Mouse (Mus musculus) midbrain, embryonic 13.5 days (tissue): ENCODE measurements around the gene Lrrc61. TPM values are rescaled to one million over a fixed set of nuclear protein-coding genes. Genes with fewer than 3 reads are reported as not detected.

Experiments used
- ATAC-seq: fragments of 200-750 bp; cut with Nextera tagmentation; 2 replicates; pipeline ENCODE4 v1.8.0; 2017; ENCODE audit warnings: mild to moderate bottlenecking, moderate TSS enrichment, moderate library complexity
- H3K27ac ChIP-seq: fragments of 300-500 bp; sonication (generic); 2 replicates; pipeline ENCODE4 v1.5.1; 2015; ENCODE audit warnings: inconsistent platforms, mild to moderate bottlenecking, moderate library complexity
- H3K27me3 ChIP-seq: fragments of 300-500 bp; sonication (generic); 2 replicates; pipeline ENCODE4 v1.6.1; 2015; ENCODE audit warnings: mild to moderate bottlenecking, inconsistent platforms
- H3K36me3 ChIP-seq: fragments of 300-500 bp; sonication (generic); 2 replicates; pipeline ENCODE4 v1.6.1; 2015; ENCODE audit warnings: mild to moderate bottlenecking, inconsistent platforms
- H3K4me1 ChIP-seq: fragments of 300-500 bp; sonication (generic); replicated peaks from 2 replicates; pipeline ENCODE4 v1.6.1; 2015; ENCODE audit warnings: inconsistent platforms
- H3K4me2 ChIP-seq: fragments of 300-500 bp; sonication (generic); replicated peaks from 2 replicates; pipeline ENCODE4 v1.6.1; 2015; ENCODE audit warnings: moderate library complexity, mild to moderate bottlenecking, inconsistent platforms
- H3K4me3 ChIP-seq: fragments of 300-500 bp; sonication (generic); replicated peaks from 2 replicates; pipeline ENCODE4 v1.5.1; 2015; ENCODE audit warnings: mild to moderate bottlenecking, inconsistent platforms
- H3K9ac ChIP-seq: fragments of 300-500 bp; sonication (generic); replicated peaks from 2 replicates; pipeline ENCODE4 v1.6.1; 2015; ENCODE audit warnings: mild to moderate bottlenecking, inconsistent platforms
- H3K9me3 ChIP-seq: fragments of 300-500 bp; sonication (generic); 2 replicates; pipeline ENCODE4 v1.6.1; 2016; ENCODE audit warnings: mild to moderate bottlenecking, inconsistent platforms
- WGBS: fragments of 180-500 bp; shearing (Covaris S2); methylation state at CpG from one replicate; pipeline ENCODE4 v1.1.7; 2015; 5-methylcytosine and 5-hydroxymethylcytosine counted together
- polyA plus RNA-seq: library from polyadenylated mRNA; unstranded; fragments of >200 nt; fragmentation: Nextera tagmentation; extraction: Ambion mirVana; gene quantifications from 2 replicates; pipeline ENCODE4 v1.2.1, GENCODE M21; 2015

The Lrrc61 gene
- polyA plus RNA-seq, 1 experiment from 2014 or later, result 20.8 TPM

GRCm38 (mm10) chr6:48553819-48554218, 777 bp upstream of the Lrrc61 start:
- H3K27ac ChIP-seq, result peak overlapping the region; percentile 97
- H3K4me3 ChIP-seq, result peak overlapping the region; percentile 52
- peaks cover 21% of the 10 kb centered on the region for H3K4me1 ChIP-seq
- H3K4me2 ChIP-seq, result peak overlapping the region; percentile 74
- H3K9ac ChIP-seq, result peak overlapping the region; percentile 85
- ATAC-seq, result peak; percentile 48
- peaks cover 14% of the 10 kb centered on the region for H3K36me3 ChIP-seq
- no peaks in the 10 kb centered on the region for H3K27me3 ChIP-seq
- 81% methylated on average over 4 of the region's 4 CpGs for WGBS
- H3K9me3 ChIP-seq, result no peaks in the 10 kb centered on the region

- Histone ChIP-seq H3K9ac (peak overlapping the region; percentile 85), H3K36me3 (peaks cover 25% of the 10 kb centered on the region), H3K4me1 (peaks cover 21% of the 10 kb centered on the region), H3K27ac (peak overlapping the region; percentile 97), H3K27me3 (no peaks in the 10 kb centered on the region), H3K4me2 (peak overlapping the region; percentile 74), H3K9me3 (no peaks in the 10 kb centered on the region), H3K4me3 (peak overlapping the region; percentile 52)
- ATAC-seq, result peak; percentile 84
- WGBS, result 31% methylated on average over 13 of the region's 14 CpGs
Measured at GRCm38 (mm10) chr6:48555104-48555890, 701 bp downstream of the Lrrc61 start.

DNA sequence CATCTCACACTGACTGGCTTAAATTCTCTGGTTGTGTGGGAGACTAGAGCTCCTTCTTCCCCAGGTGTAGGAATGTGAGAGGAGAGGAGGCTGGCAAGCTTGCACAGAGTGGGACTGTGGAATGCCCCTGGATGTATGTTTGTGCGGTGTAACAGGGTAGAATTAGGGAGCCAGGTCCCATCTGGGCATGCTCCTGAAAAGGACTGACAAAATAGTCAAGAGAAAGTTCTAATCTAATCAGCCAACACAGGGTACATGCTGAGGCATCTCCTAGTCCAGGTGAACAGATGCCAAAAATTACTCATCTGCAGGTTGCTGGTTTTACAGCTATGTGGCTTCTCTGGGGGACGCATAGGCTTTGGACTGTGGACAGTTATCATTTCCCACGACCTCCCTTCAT, 1.4 kb downstream of the Lrrc61 start:
- Histone ChIP-seq H3K4me2 (peak overlapping the region; percentile 74), H3K4me1 (peaks cover 21% of the 10 kb centered on the region), H3K4me3 (no peak overlapping the region), H3K9ac (0 out of 2 replicates have a peak overlapping the region, but pooled peaks have one; percentile 85), H3K27ac (no peak overlapping the region), H3K36me3 (peaks cover 29% of the 10 kb centered on the region), H3K27me3 (no peaks in the 10 kb centered on the region), H3K9me3 (no peaks in the 10 kb centered on the region)
- ATAC-seq, result no peak
- WGBS, result 89% methylated on average over 3 of the region's 3 CpGs

DNA sequence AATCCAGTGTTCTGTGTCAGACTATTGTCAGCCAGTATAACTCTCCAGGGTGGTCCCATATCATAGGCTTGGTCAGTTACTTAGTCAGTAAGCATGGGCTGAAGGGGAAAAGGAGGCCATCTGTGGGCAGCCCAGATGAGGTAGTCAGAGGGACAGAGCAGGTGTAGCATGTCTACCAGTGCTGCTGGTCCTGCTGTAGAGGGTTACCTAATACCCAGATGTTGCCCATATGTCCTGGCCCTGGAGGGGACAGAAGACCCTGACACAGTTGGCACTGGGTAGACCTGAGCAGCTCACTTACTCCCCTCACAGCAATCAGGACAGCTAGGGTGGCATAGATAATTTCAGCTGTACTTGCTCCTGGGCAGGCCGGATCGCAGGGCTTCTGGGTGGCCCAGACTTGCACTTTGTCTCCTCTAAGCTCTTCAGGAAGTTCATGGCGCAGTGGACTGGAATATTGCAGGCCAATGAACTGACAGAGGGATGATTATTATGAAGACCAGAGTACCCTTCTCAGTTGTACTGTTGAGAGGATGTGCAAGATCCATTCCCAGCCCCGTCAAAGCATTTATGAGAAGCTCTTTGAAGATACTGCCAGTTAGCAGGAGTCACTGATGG, 11.2 kb downstream of the Lrrc61 start:
- no peak for ATAC-seq
- 91% methylated on average over 4 of the region's 4 CpGs for WGBS
- Histone ChIP-seq H3K27ac (no peak overlapping the region), H3K9ac (no peak overlapping the region), H3K9me3 (no peaks in the 10 kb centered on the region), H3K36me3 (peaks cover 72% of the 10 kb centered on the region), H3K27me3 (no peaks in the 10 kb centered on the region), H3K4me2 (no peak overlapping the region), H3K4me1 (no peaks in the 10 kb centered on the region), H3K4me3 (no peak overlapping the region)

DNA sequence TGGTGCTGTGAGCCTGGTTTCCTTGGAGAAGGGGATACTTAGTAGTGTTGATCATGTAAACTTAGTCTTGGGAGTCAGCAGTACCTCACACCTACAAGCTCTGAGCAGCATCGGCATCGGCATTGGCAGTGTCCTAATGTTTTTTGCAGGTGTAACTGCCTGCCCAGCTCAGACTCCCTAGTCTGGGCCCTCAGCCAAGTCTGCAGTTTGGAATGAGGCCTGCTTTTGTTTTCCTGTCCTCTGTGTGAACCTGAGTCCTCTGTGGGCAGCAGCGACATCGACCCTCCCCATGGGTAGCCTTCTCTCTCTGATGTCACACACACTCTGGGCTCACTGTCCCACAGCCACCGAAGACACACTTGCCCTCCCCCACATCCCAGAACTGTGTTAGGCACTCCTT, 11.7 kb downstream of the Lrrc61 start:
- Histone ChIP-seq H3K9ac (no peak overlapping the region), H3K4me3 (no peak overlapping the region), H3K36me3 (peaks cover 68% of the 10 kb centered on the region), H3K9me3 (no peaks in the 10 kb centered on the region), H3K4me1 (no peaks in the 10 kb centered on the region), H3K27ac (no peak overlapping the region), H3K27me3 (no peaks in the 10 kb centered on the region), H3K4me2 (no peak overlapping the region)
- WGBS, result 83% methylated on average over 5 of the region's 5 CpGs
- no peak for ATAC-seq

GRCm38 (mm10) chr6:48568036-48568984, 13.7 kb downstream of the Lrrc61 start:
- H3K27me3 ChIP-seq, result no peaks in the 10 kb centered on the region
- no peak overlapping the region for H3K9ac ChIP-seq
- no peaks in the 10 kb centered on the region for H3K4me1 ChIP-seq
- H3K36me3 ChIP-seq, result peaks cover 57% of the 10 kb centered on the region
- ATAC-seq, result peak; percentile 24; the same call in 1 of the 2 replicates
- H3K4me3 ChIP-seq, result no peak overlapping the region
- H3K27ac ChIP-seq, result no peak overlapping the region; the same call in 1 of the 2 replicates
- WGBS, result 87% methylated on average over 21 of the region's 21 CpGs
- no peak overlapping the region for H3K4me2 ChIP-seq
- H3K9me3 ChIP-seq, result no peaks in the 10 kb centered on the region

- 87% methylated on average over 8 of the region's 8 CpGs for WGBS
- no peaks in the 10 kb centered on the region for H3K9me3 ChIP-seq
- H3K27me3 ChIP-seq, result no peaks in the 10 kb centered on the region
- H3K9ac ChIP-seq, result no peak overlapping the region
- peaks cover 51% of the 10 kb centered on the region for H3K36me3 ChIP-seq
- H3K4me3 ChIP-seq, result no peak overlapping the region
- no peaks in the 10 kb centered on the region for H3K4me1 ChIP-seq
- no peak overlapping the region for H3K27ac ChIP-seq
- no peak for ATAC-seq
- no peak overlapping the region for H3K4me2 ChIP-seq
Measured at GRCm38 (mm10) chr6:48569065-48569807, 14.6 kb downstream of the Lrrc61 start.

GRCm38 (mm10) chr6:48572014-48572413, 17.4 kb downstream of the Lrrc61 start:
- ATAC-seq, result no peak
- Histone ChIP-seq H3K27me3 (no peaks in the 10 kb centered on the region), H3K4me3 (no peak overlapping the region), H3K36me3 (peaks cover 26% of the 10 kb centered on the region), H3K9ac (no peak overlapping the region), H3K4me1 (no peaks in the 10 kb centered on the region), H3K4me2 (no peak overlapping the region), H3K27ac (no peak overlapping the region), H3K9me3 (no peaks in the 10 kb centered on the region)
- 96% methylated on average over 5 of the region's 5 CpGs for WGBS

DNA sequence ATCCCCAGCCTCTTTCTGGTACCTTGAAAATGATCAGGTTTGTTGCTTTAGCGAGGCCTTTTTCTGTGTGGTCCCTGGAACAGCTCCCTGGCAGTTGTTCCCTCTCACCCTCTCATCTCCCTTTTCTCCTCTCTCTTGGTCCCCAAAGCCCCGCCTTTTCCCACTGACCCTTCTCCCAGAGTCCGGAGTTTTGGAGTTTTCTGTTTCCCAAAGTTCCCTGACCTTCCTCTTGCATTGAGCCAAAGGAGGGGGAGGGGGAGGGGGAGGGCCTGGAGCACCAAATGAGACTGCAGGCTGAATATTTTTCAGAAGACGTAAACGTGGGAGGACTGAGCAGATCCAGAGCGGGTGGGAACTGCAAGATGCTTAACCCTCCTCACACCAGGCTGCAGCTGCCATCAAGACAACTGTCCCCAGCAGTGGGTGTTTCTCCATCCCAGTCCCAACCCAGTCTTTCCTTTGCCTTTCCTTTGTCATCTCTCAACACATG, 18.0 kb downstream of the Lrrc61 start, which contains the start of gene Rarres2:
Gene Rarres2, minus strand, starts transcription at position 218 of the 490 bp plus-strand sequence.
- Histone ChIP-seq H3K4me3 (no peak within 1 kb of the TSS), H3K4me2 (no peak within 1 kb of the TSS), H3K9me3 (no peaks in the 10 kb centered on the region), H3K36me3 (peaks cover 26% of the 10 kb centered on the region), H3K27me3 (no peaks in the 10 kb centered on the region), H3K4me1 (no peaks in the 10 kb centered on the region), H3K27ac (no peak within 1 kb of the TSS), H3K9ac (no peak within 1 kb of the TSS)
- WGBS, result 42% methylated on average over 6 of the region's 6 CpGs
- no peak for ATAC-seq

DNA sequence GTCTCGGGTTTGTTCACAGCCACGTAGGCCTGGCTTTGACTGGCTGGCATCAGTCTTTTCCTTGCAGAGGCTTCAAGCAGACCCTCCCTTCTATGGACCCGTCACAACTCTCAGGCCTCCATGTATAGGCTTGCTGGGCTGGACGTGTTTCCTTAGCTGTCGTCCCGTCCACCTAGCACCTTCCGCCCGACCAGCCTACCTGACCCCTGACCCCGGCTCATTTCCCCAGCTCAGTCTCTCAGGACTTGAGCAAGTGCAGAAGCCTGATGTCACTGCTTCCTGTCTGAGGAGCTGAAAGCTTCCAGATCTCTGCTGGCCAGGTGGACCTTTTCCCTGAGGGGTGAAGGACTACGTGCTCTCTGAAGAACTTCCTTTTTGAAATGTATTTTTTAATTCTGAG, 18.7 kb downstream of the Lrrc61 start:
- peaks cover 21% of the 10 kb centered on the region for H3K36me3 ChIP-seq
- H3K27me3 ChIP-seq, result no peaks in the 10 kb centered on the region
- 80% methylated on average over 10 of the region's 10 CpGs for WGBS
- H3K4me2 ChIP-seq, result no peak overlapping the region
- no peak overlapping the region for H3K9ac ChIP-seq
- H3K9me3 ChIP-seq, result no peaks in the 10 kb centered on the region
- H3K27ac ChIP-seq, result no peak overlapping the region
- H3K4me1 ChIP-seq, result no peaks in the 10 kb centered on the region
- H3K4me3 ChIP-seq, result no peak overlapping the region
- ATAC-seq, result no peak

- H3K36me3 ChIP-seq, result peaks cover 15% of the 10 kb centered on the region
- no peak overlapping the region for H3K4me2 ChIP-seq
- H3K4me3 ChIP-seq, result no peak overlapping the region
- no peak overlapping the region for H3K9ac ChIP-seq
- no peak overlapping the region for H3K27ac ChIP-seq
- H3K27me3 ChIP-seq, result no peaks in the 10 kb centered on the region
- no peaks in the 10 kb centered on the region for H3K9me3 ChIP-seq
- no peak for ATAC-seq
- 80% methylated on average over 3 of the region's 3 CpGs for WGBS
- H3K4me1 ChIP-seq, result no peaks in the 10 kb centered on the region
Measured at GRCm38 (mm10) chr6:48573981-48574380, 19.4 kb downstream of the Lrrc61 start.
